Mouse (Mus musculus): ENCODE data around the gene Lhfp. TPM values are rescaled to one million over a fixed set of nuclear protein-coding genes. Genes with fewer than 3 reads are reported as not detected.
"Not testable (repeated sequence)": the region's sequence is repeated elsewhere in the genome, so short reads cannot be mapped to it uniquely, and the experiment has no call there.

Lhfp gene
- polyA plus RNA-seq, 1 experiment from 2014 or later = 64.1 TPM

GRCm38 (mm10) chr3:53101711-53102110 lies 60.4 kb downstream of the Lhfp start:
- Histone ChIP-seq H3K4me1 (ENCODE audit: control insufficient read depth, insufficient read depth, low read depth, low read length) (no peaks in the 10 kb centered on the region; the same call in none of the 2 replicates), H3K27me3 (replicated peaks; ENCODE audit: control insufficient read depth, insufficient read depth, low read length) (no peaks in the 10 kb centered on the region), H3K36me3 (ENCODE audit: control insufficient read depth, insufficient read depth, low read length) (no peaks in the 10 kb centered on the region), H3K9ac (ENCODE audit: low read depth, low read length) (no peak overlapping the region), H3K4me3 (ENCODE audit: low read length) (no peak overlapping the region), H3K9me3 (ENCODE audit: control insufficient read depth, low read length) (no peaks in the 10 kb centered on the region), H3K4me2 (ENCODE audit: low read length) (no peak overlapping the region), H3K27ac (ENCODE audit: low read depth, low read length) (no peak overlapping the region)
- WGBS = 54% methylated on average over 6 of the region's 6 CpGs
- no peak for ATAC-seq

GRCm38 (mm10) chr3:53102131-53102756 lies 60.9 kb downstream of the Lhfp start:
- Histone ChIP-seq H3K4me3 (ENCODE audit: low read length) (no peak overlapping the region), H3K27me3 (replicated peaks; ENCODE audit: control insufficient read depth, insufficient read depth, low read length) (no peaks in the 10 kb centered on the region), H3K36me3 (ENCODE audit: control insufficient read depth, insufficient read depth, low read length) (no peaks in the 10 kb centered on the region), H3K9ac (ENCODE audit: low read depth, low read length) (no peak overlapping the region), H3K9me3 (ENCODE audit: control insufficient read depth, low read length) (no peaks in the 10 kb centered on the region), H3K4me2 (ENCODE audit: low read length) (no peak overlapping the region), H3K27ac (ENCODE audit: low read depth, low read length) (no peak overlapping the region), H3K4me1 (ENCODE audit: control insufficient read depth, insufficient read depth, low read depth, low read length) (no peaks in the 10 kb centered on the region; the same call in none of the 2 replicates)
- no peak for ATAC-seq
- 30% methylated on average over 5 of the region's 5 CpGs for WGBS

GRCm38 (mm10) chr3:53102757-53103153 lies 61.4 kb downstream of the Lhfp start:
- WGBS = 39% methylated on average over 12 of the region's 12 CpGs
- ATAC-seq = no peak

GRCm38 (mm10) chr3:53108594-53109373 lies 67.5 kb downstream of the Lhfp start:
- H3K4me2 ChIP-seq (ENCODE audit: low read length) = no peak overlapping the region
- no peak overlapping the region for H3K27ac ChIP-seq (ENCODE audit: low read depth, low read length)
- ATAC-seq = no peak; the same call in 1 of the 2 replicates
- H3K9ac ChIP-seq (ENCODE audit: low read depth, low read length) = no peak overlapping the region
- H3K27me3 ChIP-seq (replicated peaks; ENCODE audit: control insufficient read depth, insufficient read depth, low read length) = no peaks in the 10 kb centered on the region
- no peaks in the 10 kb centered on the region for H3K9me3 ChIP-seq (ENCODE audit: control insufficient read depth, low read length)
- WGBS = 38% methylated on average over 11 of the region's 11 CpGs
- no peaks in the 10 kb centered on the region for H3K4me1 ChIP-seq (ENCODE audit: control insufficient read depth, insufficient read depth, low read depth, low read length)
- no peaks in the 10 kb centered on the region for H3K36me3 ChIP-seq (ENCODE audit: control insufficient read depth, insufficient read depth, low read length)
- H3K4me3 ChIP-seq (ENCODE audit: low read length) = no peak overlapping the region

More at GRCm38 (mm10) chr3:53102757-53103153, 61.4 kb downstream of the Lhfp start:
- Histone ChIP-seq H3K9me3 (ENCODE audit: control insufficient read depth, low read length) (no peaks in the 10 kb centered on the region), H3K4me2 (ENCODE audit: low read length) (no peak overlapping the region), H3K4me3 (ENCODE audit: low read length) (no peak overlapping the region), H3K27ac (ENCODE audit: low read depth, low read length) (no peak overlapping the region), H3K27me3 (replicated peaks; ENCODE audit: control insufficient read depth, insufficient read depth, low read length) (no peaks in the 10 kb centered on the region), H3K36me3 (ENCODE audit: control insufficient read depth, insufficient read depth, low read length) (no peaks in the 10 kb centered on the region), H3K9ac (ENCODE audit: low read depth, low read length) (no peak overlapping the region), H3K4me1 (ENCODE audit: control insufficient read depth, insufficient read depth, low read depth, low read length) (no peaks in the 10 kb centered on the region; the same call in none of the 2 replicates)

DNA sequence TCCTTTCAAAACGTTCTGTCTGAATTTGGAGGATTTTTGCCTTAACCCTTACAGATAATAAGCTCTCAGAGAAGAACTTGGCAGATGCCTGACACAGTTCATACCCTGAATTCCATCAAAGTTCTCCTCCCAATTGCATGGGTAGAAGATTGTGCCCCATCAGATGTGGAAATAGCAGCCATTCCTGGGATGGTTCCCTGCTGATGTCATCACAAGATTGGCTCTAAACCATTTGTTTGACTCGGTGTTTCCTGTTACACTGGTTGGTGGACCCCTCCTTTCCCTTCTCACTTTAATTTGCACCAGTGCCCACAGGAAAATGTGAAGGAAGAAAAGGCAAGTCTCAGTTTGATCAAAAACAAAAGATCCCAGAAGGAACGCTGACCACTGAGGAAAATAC lies 68.6 kb downstream of the Lhfp start:
- no peaks in the 10 kb centered on the region for H3K9me3 ChIP-seq (ENCODE audit: control insufficient read depth, low read length)
- H3K27me3 ChIP-seq (replicated peaks; ENCODE audit: control insufficient read depth, insufficient read depth, low read length) = no peaks in the 10 kb centered on the region
- 57% methylated on average over 3 of the region's 3 CpGs for WGBS
- no peak overlapping the region for H3K4me2 ChIP-seq (ENCODE audit: low read length)
- no peak overlapping the region for H3K9ac ChIP-seq (ENCODE audit: low read depth, low read length)
- no peak for ATAC-seq
- no peak overlapping the region for H3K27ac ChIP-seq (ENCODE audit: low read depth, low read length)
- H3K36me3 ChIP-seq (ENCODE audit: control insufficient read depth, insufficient read depth, low read length) = no peaks in the 10 kb centered on the region
- H3K4me3 ChIP-seq (ENCODE audit: low read length) = no peak overlapping the region
- H3K4me1 ChIP-seq (ENCODE audit: control insufficient read depth, insufficient read depth, low read depth, low read length) = no peaks in the 10 kb centered on the region

GRCm38 (mm10) chr3:53112048-53112447 lies 70.7 kb downstream of the Lhfp start:
- no peaks in the 10 kb centered on the region for H3K36me3 ChIP-seq (ENCODE audit: control insufficient read depth, insufficient read depth, low read length)
- H3K4me2 ChIP-seq (ENCODE audit: low read length) = no peak overlapping the region
- H3K4me1 ChIP-seq (ENCODE audit: control insufficient read depth, insufficient read depth, low read depth, low read length) = no peaks in the 10 kb centered on the region
- 96% methylated on average over 7 of the region's 7 CpGs for WGBS
- no peaks in the 10 kb centered on the region for H3K9me3 ChIP-seq (ENCODE audit: control insufficient read depth, low read length)
- H3K4me3 ChIP-seq (ENCODE audit: low read length) = no peak overlapping the region
- no peak overlapping the region for H3K9ac ChIP-seq (ENCODE audit: low read depth, low read length)
- H3K27ac ChIP-seq (ENCODE audit: low read depth, low read length) = no peak overlapping the region
- H3K27me3 ChIP-seq (replicated peaks; ENCODE audit: control insufficient read depth, insufficient read depth, low read length) = no peaks in the 10 kb centered on the region
- ATAC-seq = no peak

DNA sequence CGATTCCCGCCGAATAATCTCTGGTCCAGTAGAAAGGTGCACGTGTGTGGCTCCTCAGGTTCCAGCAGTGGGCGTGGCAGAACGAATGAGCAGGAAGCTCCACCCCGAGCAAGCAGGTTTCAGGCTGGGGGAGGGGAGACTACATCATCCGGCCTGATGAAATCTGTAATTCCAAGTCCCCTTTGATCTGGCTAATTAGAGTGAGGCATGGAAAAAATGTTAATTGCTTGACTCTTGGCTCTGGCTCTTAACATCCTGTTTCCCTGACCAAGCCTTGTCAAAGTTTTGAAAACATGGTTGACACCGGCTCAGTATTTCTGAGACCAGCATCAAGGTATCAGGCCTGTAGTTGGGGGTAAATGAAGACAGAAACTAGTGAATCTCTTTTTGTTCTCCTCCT lies 77.4 kb downstream of the Lhfp start:
- not testable (repeated sequence) for H3K9me3 ChIP-seq (ENCODE audit: control insufficient read depth, low read length); H3K9ac ChIP-seq (ENCODE audit: low read depth, low read length); H3K27me3 ChIP-seq (replicated peaks; ENCODE audit: control insufficient read depth, insufficient read depth, low read length); H3K27ac ChIP-seq (ENCODE audit: low read depth, low read length); H3K4me1 ChIP-seq (ENCODE audit: control insufficient read depth, insufficient read depth, low read depth, low read length); H3K4me3 ChIP-seq (ENCODE audit: low read length); H3K36me3 ChIP-seq (ENCODE audit: control insufficient read depth, insufficient read depth, low read length); ATAC-seq; H3K4me2 ChIP-seq (ENCODE audit: low read length)
- 64% methylated on average over 3 of the region's 9 CpGs for WGBS

DNA sequence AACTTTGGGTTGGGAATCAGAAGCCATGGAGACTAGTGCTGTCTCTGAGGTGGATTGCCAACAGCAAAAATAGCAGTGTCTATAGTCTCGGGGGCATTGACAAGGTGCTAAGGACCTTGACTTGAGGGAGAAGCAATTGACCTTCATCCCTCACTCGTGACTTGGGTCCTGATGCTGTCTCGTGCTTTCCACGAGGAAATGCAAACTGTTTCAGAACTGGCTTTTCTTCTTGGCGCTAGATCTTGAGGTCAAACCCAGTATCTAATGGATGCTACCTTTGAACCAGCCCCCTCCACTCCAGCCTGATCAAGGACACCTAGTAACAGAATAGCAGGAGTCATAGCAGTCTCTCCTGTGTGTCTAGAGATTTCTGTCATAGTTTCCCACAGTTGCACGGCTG lies 78.7 kb downstream of the Lhfp start:
- Histone ChIP-seq H3K4me2 (ENCODE audit: low read length) (no peak overlapping the region), H3K27me3 (replicated peaks; ENCODE audit: control insufficient read depth, insufficient read depth, low read length) (no peaks in the 10 kb centered on the region), H3K4me1 (ENCODE audit: control insufficient read depth, insufficient read depth, low read depth, low read length) (no peaks in the 10 kb centered on the region), H3K9ac (ENCODE audit: low read depth, low read length) (no peak overlapping the region), H3K27ac (ENCODE audit: low read depth, low read length) (no peak overlapping the region), H3K4me3 (ENCODE audit: low read length) (no peak overlapping the region), H3K9me3 (ENCODE audit: control insufficient read depth, low read length) (no peaks in the 10 kb centered on the region), H3K36me3 (ENCODE audit: control insufficient read depth, insufficient read depth, low read length) (no peaks in the 10 kb centered on the region)
- 96% methylated on average over 6 of the region's 6 CpGs for WGBS
- ATAC-seq = no peak

DNA sequence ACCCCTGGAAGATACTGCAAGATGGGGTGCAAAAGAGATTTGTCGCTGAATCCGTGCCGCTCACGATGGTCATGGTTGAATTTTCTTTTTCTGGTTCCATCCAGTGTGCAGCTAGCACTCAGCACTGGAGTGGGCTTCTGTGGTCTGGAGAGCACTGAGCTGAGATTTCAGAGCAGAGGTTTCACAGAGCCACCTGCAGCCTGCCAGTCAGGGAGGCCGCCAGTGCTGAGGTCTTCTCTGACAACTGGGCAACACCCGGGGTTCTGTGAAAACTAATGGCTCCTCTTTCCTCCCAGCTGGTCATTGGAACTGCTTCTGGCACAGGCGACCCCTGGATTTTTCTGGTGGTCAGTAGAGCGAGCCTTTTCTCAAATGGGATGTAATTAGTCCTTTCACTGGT lies 84.2 kb downstream of the Lhfp start:
- Histone ChIP-seq H3K36me3 (ENCODE audit: control insufficient read depth, insufficient read depth, low read length) (no peaks in the 10 kb centered on the region), H3K4me2 (ENCODE audit: low read length) (no peak overlapping the region), H3K4me1 (ENCODE audit: control insufficient read depth, insufficient read depth, low read depth, low read length) (no peaks in the 10 kb centered on the region), H3K4me3 (ENCODE audit: low read length) (no peak overlapping the region), H3K9me3 (ENCODE audit: control insufficient read depth, low read length) (no peaks in the 10 kb centered on the region), H3K9ac (ENCODE audit: low read depth, low read length) (no peak overlapping the region), H3K27ac (ENCODE audit: low read depth, low read length) (no peak overlapping the region), H3K27me3 (replicated peaks; ENCODE audit: control insufficient read depth, insufficient read depth, low read length) (no peaks in the 10 kb centered on the region)
- ATAC-seq = peak; percentile 54; the same call in 1 of the 2 replicates
- WGBS = 67% methylated on average over 8 of the region's 8 CpGs
